Mouse (Mus musculus) spleen, adult 12 weeks (tissue): ENCODE results near the gene Oxa1l.

Experiments used
- DNase-seq: peaks from one replicate; pipeline ENCODE4 v3.0.0; 2022; ENCODE audit warnings: low spot score

Oxa1l gene

DNA sequence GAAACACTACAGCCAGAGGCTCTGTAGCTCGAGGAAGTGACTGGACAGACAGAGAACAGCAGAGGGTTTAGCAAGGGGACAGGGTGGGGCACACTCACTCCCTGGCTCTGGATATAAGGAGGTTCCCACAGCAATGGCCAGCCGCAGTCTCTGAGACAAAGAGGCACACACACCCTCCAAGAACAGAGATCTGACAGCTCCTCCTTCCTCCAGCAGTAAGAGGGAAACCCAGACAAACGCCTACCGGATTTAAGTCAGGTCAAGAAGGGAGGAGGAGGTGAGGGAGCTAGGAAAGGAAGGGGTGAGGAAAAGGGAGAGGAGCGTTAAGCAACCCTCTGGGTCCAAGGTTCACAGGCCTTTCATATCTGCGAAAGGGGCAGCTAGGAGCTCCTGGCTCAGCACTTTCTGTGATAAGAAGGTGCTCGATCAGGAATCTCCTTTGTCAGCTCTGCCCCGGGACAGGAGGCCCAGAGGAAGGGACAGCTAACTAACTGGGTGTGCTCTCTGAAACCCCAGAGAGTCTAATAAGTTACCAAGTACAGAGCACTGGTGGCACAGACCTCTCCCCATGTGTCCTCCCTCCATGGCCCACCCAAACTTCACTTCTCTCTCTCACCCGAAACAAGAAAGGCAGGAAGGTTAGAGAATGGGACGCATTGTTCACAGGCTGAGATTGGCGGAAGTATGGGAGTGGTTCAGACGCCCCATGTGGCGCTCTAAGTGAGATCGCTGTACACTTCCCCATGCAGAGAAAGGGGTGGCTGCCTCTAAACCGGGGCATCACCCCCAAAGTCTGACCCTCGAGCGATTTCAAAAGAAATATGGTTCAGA, 49.6 kb downstream of the Oxa1l start:
- no peak for DNase-seq

DNA sequence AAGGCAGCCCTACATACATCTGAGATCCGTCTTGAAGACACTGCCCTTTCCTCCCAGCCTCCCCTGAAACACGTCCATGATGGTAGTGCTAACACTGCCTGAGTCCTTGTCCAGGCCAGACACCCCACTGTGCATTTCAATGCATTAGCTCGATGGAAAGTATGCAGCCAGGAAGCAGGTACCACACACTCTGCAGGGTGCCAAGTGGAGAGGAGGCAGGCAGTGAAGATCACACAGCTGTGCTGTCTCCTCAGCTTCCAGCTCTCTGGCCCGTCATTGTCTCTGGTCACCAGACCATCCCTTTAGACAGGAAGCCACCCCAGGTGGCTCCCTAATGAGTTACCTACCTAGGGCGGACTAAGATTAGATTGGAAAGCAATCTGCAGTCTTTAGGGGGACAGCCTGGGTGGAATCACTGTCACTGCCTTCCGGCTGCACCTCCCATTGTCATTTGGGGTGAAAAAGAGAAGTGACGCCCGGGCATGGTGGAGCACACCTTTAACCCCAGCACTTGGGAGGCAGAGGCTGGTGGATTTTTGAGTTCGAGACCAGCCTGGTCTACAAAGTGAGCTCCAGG, 51.5 kb downstream of the Oxa1l start:
- DNase-seq, result no peak

DNA sequence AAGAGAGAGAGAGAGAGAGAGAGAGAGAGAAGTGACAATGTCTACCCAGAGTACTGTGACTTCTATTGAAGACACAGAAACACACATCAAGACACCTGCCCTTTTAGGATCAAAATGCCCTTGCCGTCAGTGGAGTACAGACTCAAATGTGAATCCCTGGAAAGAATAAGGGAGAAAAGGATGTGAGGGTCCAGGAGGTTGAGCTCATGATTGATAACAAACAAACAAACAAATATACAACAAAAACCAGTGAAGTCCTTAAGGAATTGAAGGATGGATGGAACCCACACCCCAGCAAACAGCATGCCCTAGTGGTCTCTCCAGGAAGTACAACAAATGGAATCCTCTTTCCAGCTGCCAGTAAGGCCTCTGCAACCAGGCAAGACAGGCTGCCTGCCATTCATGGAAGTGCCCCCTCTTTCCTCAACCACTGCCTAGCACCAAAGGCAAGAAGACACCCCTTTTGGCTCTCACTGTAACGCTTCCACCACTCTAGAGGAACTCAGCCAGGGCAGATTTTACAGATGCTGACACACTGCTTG, 52.1 kb downstream of the Oxa1l start:
- DNase-seq, result no peak

DNA sequence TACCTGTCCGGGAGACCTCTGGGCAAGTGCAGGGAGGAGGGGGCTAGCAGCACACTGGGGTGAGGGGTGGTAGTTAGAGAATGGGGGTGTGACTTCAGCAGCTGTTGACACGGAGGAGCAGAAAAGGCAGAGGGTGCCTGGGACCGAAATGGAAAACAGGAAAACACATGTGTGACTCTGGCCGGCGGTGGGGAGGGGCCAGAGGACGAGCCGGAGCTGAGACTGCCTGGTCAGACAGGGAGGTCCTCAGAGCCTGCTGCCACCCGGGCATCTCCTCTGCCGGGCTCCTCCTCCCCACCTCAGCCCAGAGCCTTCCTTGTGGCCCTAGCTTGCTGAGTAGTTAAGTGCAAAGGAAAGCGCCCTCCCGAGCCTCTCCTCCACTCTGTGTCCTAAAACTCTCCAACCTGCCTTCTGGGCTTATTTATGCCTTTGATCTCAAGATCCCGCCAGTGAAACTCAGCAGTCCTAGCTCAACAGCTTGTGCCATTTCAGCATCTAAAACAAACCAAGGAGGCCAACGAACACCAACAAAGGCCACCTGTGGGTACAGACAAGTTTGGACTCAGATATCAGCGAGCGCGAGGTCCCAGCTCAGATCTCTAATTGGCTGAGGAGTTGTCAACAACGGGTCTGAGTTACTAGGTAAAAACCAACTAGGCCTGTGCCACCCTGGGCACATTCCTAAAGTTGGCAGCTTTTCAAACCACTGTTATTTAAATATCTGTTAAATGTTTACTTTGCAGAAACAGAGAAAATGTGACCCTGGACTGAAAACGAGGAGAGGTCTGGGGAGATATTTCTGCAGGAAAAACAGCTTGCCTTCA, 53.5 kb downstream of the Oxa1l start:
- no peak for DNase-seq

DNA sequence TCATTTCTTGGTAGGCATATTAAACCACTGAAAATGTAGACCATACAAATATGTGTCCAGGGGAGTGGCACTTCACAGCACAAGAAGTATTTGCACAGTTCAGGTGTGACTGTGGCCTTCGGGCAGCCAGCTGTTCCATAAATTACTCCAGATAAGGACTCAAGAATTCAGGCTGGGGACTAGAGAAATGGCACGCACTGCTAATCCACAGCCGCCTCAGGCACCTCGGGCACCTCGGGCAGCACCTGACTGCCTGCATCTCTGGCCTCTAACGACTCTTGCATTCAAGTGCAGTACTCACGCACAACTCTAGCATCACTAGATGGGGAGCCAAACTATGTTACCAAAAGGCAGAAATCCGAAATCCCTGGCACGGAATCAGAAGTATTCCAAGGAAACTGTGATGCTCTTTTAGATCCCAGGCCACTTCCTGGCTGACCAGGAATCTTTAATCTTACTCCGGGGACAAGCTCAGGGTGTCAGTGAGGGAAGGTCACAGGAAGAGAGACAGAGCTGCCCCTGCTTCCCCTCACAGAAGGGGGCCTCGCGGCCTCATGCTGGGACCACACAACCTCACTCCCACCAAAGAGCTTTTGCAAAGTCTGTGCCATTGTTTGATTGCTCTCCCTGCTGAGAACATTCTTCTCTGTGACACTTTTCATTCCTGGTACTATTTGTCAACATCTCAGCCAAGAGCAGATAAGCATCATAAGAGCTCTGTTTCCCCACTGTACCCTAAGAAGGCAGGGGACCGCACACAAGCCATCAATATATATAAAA, 54.8 kb downstream of the Oxa1l start:
- no peak for DNase-seq

DNA sequence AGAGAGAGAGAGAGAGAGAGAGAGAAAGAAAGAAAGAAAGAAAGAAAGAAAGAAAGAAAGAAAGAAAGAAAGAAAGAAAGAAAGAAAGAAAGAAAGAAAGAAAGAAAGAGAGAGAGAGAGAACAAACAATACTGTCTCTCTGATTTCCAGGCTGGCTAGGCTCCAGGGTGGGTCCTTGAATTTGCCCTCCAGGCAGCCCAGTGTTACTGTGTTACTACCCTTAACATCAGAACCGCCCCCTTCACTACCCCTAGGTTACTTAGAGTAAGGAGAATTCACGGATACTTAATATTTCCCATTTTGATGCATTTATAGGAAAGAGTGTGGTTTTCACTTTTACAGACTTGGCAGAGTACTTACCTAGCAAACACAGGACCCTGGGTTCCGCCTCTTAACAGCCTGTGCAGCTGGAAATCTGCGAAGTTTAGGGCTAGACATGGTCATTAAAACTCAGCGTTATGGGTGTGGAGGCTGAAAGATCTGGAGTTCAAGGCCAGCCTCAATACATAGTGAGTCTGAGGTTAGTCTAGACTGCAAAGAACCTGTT, 55.7 kb downstream of the Oxa1l start:
- DNase-seq, result no peak

DNA sequence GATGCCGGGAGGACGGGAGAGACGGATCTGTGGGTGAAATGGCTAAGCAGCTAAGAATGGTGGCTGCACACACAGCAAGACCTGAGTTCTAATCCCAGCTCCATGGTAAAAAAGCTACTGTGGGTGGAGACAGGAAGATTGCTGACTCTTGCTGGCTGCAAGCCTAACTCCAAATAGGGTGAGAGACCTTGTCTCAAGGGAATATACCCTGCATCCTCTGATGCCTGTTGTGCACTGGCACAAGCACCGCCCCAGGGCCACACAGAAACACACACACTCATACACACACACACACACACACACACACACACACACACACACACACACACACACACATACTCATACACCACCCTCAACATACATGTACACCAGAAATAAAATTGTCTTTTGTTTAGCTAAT, 56.2 kb downstream of the Oxa1l start:
- DNase-seq, result no peak

DNA sequence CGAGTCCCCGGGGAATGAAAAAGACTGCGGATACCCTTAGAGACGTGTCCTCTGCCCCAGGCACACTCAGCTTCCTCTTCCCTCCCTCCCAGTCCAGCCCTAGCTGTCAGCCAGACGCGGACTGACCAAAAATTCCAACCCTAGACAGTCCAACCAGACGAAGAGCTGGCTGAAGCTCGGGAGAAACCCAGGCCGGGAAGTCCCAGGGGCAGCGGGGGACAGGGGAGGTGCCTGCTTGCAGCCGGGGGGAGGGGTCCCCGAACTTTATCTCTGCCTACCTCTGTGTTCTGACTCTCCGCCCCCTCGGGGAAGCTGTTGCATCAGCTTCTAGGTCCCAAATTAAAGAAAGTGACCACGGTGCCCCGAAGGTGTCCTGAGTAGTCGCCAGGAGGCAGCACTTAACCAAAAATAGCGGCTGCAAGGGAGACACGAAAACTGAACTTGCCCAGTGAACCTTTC, 57.0 kb downstream of the Oxa1l start, which contains the start of gene Slc7a7:
Slc7a7 (minus strand) TSS at position 158 of the 459 bp plus-strand sequence.
- no peak for DNase-seq
